Mouse (Mus musculus) hindbrain, postnatal 0 days (tissue): ENCODE measurements around the gene Gm21915. TPM values are rescaled to one million over a fixed set of nuclear protein-coding genes. Genes with fewer than 3 reads are reported as not detected.

Source experiments
- ATAC-seq: fragments of 200-750 bp; cut with Nextera tagmentation; 2 replicates; pipeline ENCODE4 v1.8.0; 2017; ENCODE audit warnings: mild to moderate bottlenecking, moderate TSS enrichment, moderate library complexity
- DNase-seq: peaks from one replicate; pipeline ENCODE4 v3.0.0-alpha.2; 2015; ENCODE audit warnings: low spot score
- H3K27ac ChIP-seq: fragments of 300-500 bp; sonication (generic); 2 replicates; pipeline ENCODE4 v1.5.1; 2014; ENCODE audit warnings: mild to moderate bottlenecking
- H3K27me3 ChIP-seq: fragments of 300-500 bp; sonication (generic); 2 replicates; pipeline ENCODE4 v1.6.1; 2014; ENCODE audit warnings: low read length, mixed read lengths; ENCODE audit not compliant: insufficient read depth
- H3K36me3 ChIP-seq: fragments of 300-500 bp; sonication (generic); 2 replicates; pipeline ENCODE4 v1.6.1; 2014; ENCODE audit warnings: low read length, mixed read lengths; ENCODE audit not compliant: insufficient read depth
- H3K4me1 ChIP-seq: fragments of 300-500 bp; sonication (generic); 2 replicates; pipeline ENCODE4 v1.6.1; 2014; ENCODE audit warnings: antibody characterized with exemption, low read length, mixed read lengths; ENCODE audit not compliant: insufficient read depth
- H3K4me2 ChIP-seq: fragments of 300-500 bp; sonication (generic); 2 replicates; pipeline ENCODE4 v1.6.1; 2014; ENCODE audit warnings: low read depth, mild to moderate bottlenecking, low read length, moderate library complexity, mixed read lengths
- H3K4me3 ChIP-seq: fragments of 300-500 bp; sonication (generic); 2 replicates; pipeline ENCODE4 v1.5.1; 2014; ENCODE audit warnings: low read length
- H3K9ac ChIP-seq: fragments of 300-500 bp; sonication (generic); replicated peaks from 2 replicates; pipeline ENCODE4 v1.6.1; 2014; ENCODE audit warnings: mild to moderate bottlenecking, low read length, moderate library complexity, mixed read lengths
- H3K9me3 ChIP-seq: fragments of 300-500 bp; sonication (generic); 2 replicates; pipeline ENCODE4 v1.6.1; 2016; ENCODE audit warnings: low read length, mixed read lengths
- CTCF ChIP-seq: IDR thresholded peaks from 2 replicates; pipeline ENCODE4 v1.5.1; 2016; ENCODE audit warnings: antibody characterized with exemption, control low read depth, low read depth
- WGBS: fragments of 180-500 bp; shearing (Covaris S2); extraction: QIAGEN DNeasy Blood & Tissue Kit; methylation state at CpG from one replicate; pipeline ENCODE4 v1.1.7; 2014; 5-methylcytosine and 5-hydroxymethylcytosine counted together
- polyA plus RNA-seq: library from polyadenylated mRNA; unstranded; fragments of >200 nt; fragmentation: Nextera tagmentation; extraction: Ambion mirVana; gene quantifications from 2 replicates; pipeline ENCODE4 v1.2.1, GENCODE M21; 2015
- total RNA-seq: library from RNA; depleted of rRNA; stranded (reverse); fragments of >200 nt; gene quantifications from 2 replicates; pipeline ENCODE4 v1.2.3, GENCODE M21; 2014

Gene Gm21915
- total and polyA plus RNA-seq, 2 experiments from 2014 or later, result not detected

GRCm38 (mm10) chr9:40652757-40653156, 17.7 kb upstream of the Gm21915 start:
- H3K9me3 ChIP-seq, result no peaks in the 10 kb centered on the region
- H3K27ac ChIP-seq, result no peak overlapping the region
- H3K9ac ChIP-seq, result no peak overlapping the region

GRCm38 (mm10) chr9:40666190-40666803, 4.1 kb upstream of the Gm21915 start:
- Histone ChIP-seq H3K36me3 (no peaks in the 10 kb centered on the region), H3K27me3 (no peaks in the 10 kb centered on the region), H3K27ac (no peak overlapping the region), H3K4me2 (no peak overlapping the region), H3K4me3 (no peak overlapping the region), H3K9ac (no peak overlapping the region), H3K9me3 (no peaks in the 10 kb centered on the region), H3K4me1 (peaks cover 1% of the 10 kb centered on the region; the same call in 1 of the 2 replicates)
- TF ChIP-seq CTCF, result no peak
- 64% methylated on average over 9 of the region's 9 CpGs for WGBS
- no peak for DNase-seq
- peak; percentile 63; the same call in 1 of the 2 replicates for ATAC-seq

More at GRCm38 (mm10) chr9:40652757-40653156, 17.7 kb upstream of the Gm21915 start:
- 46% methylated on average over 9 of the region's 9 CpGs for WGBS
- ATAC-seq (no peak), DNase-seq (no peak)
- no peaks in the 10 kb centered on the region for H3K36me3 ChIP-seq
- no peaks in the 10 kb centered on the region for H3K4me1 ChIP-seq
- H3K27me3 ChIP-seq, result no peaks in the 10 kb centered on the region
- no peak for TF ChIP-seq CTCF
- H3K4me3 ChIP-seq, result no peak overlapping the region
- H3K4me2 ChIP-seq, result no peak overlapping the region

DNA sequence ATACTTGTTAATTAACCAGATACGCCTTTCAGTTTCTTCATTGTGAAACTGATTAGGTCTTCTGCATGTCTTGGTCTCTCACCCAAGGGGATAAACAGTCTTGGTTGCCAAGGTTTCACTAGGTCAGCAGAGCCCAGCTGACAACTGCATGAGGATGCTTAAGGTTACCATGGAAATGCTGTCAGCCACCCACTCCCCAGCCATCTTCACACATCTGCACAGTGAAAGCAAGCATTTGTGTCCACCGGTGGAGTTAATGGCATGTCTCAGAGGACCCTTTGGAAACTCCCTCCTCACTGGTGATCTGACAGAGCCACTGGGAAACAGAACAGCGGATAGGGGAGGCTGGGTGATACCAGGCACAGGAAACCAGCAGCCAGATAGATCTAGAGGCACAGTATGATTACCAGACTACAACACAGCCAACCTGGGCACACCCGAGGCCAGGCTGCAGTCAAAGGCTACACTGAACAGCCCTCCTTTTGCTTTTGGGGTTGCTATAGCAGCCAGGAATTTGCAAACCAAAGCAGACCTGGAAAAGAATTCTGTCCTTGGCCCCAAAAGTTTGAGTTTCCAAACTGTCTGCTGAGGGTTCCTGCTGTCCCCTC, 1.0 kb downstream of the Gm21915 start:
- Histone ChIP-seq H3K4me1 (peaks cover 11% of the 10 kb centered on the region), H3K27me3 (no peaks in the 10 kb centered on the region), H3K9me3 (no peaks in the 10 kb centered on the region), H3K36me3 (no peaks in the 10 kb centered on the region), H3K4me3 (no peak overlapping the region), H3K4me2 (no peak overlapping the region), H3K9ac (no peak overlapping the region), H3K27ac (no peak overlapping the region)
- TF ChIP-seq CTCF, result no peak
- 22% methylated on average over 4 of the region's 4 CpGs for WGBS
- ATAC-seq (peak; percentile 74), DNase-seq (peak; percentile 60)

GRCm38 (mm10) chr9:40675203-40675958, 5.0 kb downstream of the Gm21915 start:
- Histone ChIP-seq H3K36me3 (no peaks in the 10 kb centered on the region), H3K4me3 (no peak overlapping the region), H3K9ac (no peak overlapping the region), H3K27ac (peak overlapping the region; percentile 8; the same call in 1 of the 2 replicates), H3K9me3 (no peaks in the 10 kb centered on the region), H3K27me3 (no peaks in the 10 kb centered on the region), H3K4me1 (peaks cover 12% of the 10 kb centered on the region), H3K4me2 (no peak overlapping the region)
- TF ChIP-seq CTCF, result no peak
- ATAC-seq, result no peak
- 78% methylated on average over 12 of the region's 12 CpGs for WGBS
- DNase-seq, result no peak

DNA sequence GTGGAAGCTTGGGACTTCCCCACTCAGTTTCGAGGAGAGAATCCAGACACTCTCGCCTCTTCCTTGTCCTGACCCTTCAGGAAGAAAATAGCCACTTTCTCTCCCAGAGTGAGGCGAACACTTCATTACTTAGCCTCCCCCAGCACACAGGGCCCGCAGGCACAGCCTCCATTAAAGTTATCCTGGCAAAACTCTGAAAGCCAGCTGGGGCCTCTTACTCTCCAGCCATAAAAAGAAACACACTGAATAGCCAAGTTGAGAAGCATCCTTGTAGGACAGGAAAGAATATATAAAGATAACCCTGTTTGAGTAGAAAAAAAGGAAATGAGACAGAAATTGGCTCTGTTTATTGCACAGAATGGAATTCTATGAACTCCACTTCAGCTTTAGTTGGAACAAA, 8.2 kb downstream of the Gm21915 start:
- Histone ChIP-seq H3K27ac (no peak overlapping the region), H3K27me3 (no peaks in the 10 kb centered on the region), H3K9me3 (no peaks in the 10 kb centered on the region), H3K4me2 (no peak overlapping the region), H3K9ac (no peak overlapping the region), H3K36me3 (no peaks in the 10 kb centered on the region), H3K4me1 (peaks cover 4% of the 10 kb centered on the region; the same call in 1 of the 2 replicates), H3K4me3 (no peak overlapping the region)
- TF ChIP-seq CTCF, result no peak
- DNase-seq, result no peak
- no peak for ATAC-seq
- WGBS, result 72% methylated on average over 4 of the region's 4 CpGs

DNA sequence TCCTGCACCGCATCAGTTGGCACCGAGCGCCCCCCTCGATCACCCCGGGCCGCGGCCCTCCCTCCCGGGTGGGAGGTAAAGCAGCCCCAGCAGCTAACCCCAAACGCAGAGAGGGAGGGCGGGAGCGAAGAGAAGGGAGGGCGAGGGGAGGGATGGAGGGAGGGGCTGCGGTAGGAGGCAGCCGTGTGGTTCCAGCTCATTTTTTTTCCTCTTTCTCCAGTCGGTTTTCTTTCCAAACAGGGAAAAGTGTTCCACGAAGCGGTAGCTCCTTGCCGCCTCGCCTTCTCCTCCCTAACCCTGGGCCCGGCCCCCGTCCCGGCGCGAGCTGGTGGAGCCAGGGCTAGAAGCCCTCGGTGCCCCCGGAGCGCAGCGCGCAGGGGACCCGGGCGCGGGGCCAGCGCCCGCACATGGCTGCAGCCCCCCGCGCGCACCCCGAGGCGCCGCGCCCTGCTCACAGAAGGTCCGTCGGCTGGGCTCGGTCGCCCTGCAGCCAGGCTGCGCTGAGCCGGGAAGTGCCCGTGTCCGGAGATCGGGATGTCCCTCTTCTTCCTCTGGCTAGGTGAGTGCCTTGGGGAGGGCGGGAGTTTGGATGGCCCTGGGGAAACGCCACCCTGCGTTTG, 15.5 kb downstream of the Gm21915 start, which contains the start of gene Clmp:
Gene Clmp (plus strand): TSS at position 162 of the 620 bp plus-strand sequence.
- H3K36me3 ChIP-seq, result no peaks in the 10 kb centered on the region
- no peak; the same call in 1 of the 2 replicates for TF ChIP-seq CTCF
- 0 out of 2 replicates have a peak, but pooled peaks cover 7% of the 10 kb centered on the region for H3K4me1 ChIP-seq
- no peaks in the 10 kb centered on the region for H3K27me3 ChIP-seq
- peak within 1 kb of the TSS; percentile 79 for H3K9ac ChIP-seq
- peak within 1 kb of the TSS; percentile 58 for H3K4me3 ChIP-seq
- H3K9me3 ChIP-seq, result no peaks in the 10 kb centered on the region
- under 1% methylated on average over 50 of the region's 53 CpGs for WGBS
- H3K27ac ChIP-seq, result peak within 1 kb of the TSS; percentile 93
- H3K4me2 ChIP-seq, result peak within 1 kb of the TSS; percentile 86
- ATAC-seq, result peak; percentile 79
- peak; percentile 70 for DNase-seq
